Mouse (Mus musculus) erythroblast, embryonic 14.5 days (primary cell): ENCODE data around the gene Hdac8.

Experiments
- GATA1 ChIP-seq: IDR thresholded peaks from 2 replicates; pipeline ENCODE4 v1.6.1; 2012; ENCODE audit warnings: low read length, inconsistent platforms, mixed read lengths
- TAL1 ChIP-seq: IDR thresholded peaks from 3 replicates; pipeline ENCODE4 v1.6.1; 2012; ENCODE audit warnings: low read length, inconsistent platforms, mixed read lengths

DNA sequence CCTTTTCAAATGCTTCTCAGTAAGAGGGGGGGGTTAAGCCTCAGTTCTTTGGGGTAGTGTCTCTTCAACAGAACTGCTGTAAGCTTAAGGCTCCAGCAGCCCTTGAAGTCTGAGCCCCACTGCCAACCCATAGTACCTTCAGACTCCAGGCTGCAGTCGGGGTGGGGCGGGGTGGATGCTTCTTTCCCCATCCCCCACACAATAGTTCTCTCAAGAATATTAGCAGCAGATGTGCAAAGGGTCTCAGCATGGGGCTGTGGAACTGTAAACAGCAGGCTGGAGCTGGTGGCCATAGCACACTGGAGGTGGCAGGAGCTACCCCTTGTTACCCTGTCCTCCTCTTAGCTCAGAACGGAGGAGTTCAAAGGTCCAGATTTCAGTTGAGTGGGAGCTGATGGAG lies 202.7 kb downstream of the Hdac8 start:
- TF ChIP-seq TAL1 (no peak), GATA1 (no peak)
